Mouse (Mus musculus): ENCODE measurements around the gene Unc79.

DNA sequence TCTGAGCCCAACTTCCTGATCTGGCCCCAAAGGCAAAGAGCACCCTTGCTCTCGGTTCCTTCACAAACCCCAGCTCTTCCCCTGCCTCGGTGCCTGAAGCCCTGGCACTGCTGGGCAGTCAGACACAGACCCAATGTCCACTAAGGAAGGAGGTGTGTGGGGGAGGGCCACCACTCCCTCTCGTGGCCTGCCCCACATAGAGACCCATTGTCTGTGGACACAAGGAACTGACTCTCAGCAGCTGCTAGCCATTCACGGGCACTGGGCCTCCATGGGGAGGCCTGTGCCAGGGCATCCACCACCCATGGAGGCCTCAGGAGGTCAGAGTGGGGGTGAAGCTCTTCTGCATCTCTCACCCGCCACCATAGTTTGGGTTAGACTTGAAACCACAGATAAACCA is 262.4 kb downstream of the Unc79 start:
- TF ChIP-seq CTCF (IDR thresholded peaks at IDR 0.05; ENCODE audit: low read depth, low read length) (no peak), GATA1 (IDR thresholded peaks at IDR 0.05; ENCODE audit: borderline replicate concordance, low read length) (no peak), TAL1 (conservative IDR thresholded peaks at IDR 0.05; ENCODE audit: low read depth, low read length) (no peak), POLR2AphosphoS5 (IDR thresholded peaks at IDR 0.05; ENCODE audit: insufficient replicate concordance, low read depth, low read length) (no peak)
